Mouse (Mus musculus): ENCODE measurements at regions not wholly inside any gene's neighbourhood (a gene's known extent, or its start where the extent isn't known, plus 50 kb on each side); places are given as distances from the start of the nearest gene placed in this dataset.

DNA sequence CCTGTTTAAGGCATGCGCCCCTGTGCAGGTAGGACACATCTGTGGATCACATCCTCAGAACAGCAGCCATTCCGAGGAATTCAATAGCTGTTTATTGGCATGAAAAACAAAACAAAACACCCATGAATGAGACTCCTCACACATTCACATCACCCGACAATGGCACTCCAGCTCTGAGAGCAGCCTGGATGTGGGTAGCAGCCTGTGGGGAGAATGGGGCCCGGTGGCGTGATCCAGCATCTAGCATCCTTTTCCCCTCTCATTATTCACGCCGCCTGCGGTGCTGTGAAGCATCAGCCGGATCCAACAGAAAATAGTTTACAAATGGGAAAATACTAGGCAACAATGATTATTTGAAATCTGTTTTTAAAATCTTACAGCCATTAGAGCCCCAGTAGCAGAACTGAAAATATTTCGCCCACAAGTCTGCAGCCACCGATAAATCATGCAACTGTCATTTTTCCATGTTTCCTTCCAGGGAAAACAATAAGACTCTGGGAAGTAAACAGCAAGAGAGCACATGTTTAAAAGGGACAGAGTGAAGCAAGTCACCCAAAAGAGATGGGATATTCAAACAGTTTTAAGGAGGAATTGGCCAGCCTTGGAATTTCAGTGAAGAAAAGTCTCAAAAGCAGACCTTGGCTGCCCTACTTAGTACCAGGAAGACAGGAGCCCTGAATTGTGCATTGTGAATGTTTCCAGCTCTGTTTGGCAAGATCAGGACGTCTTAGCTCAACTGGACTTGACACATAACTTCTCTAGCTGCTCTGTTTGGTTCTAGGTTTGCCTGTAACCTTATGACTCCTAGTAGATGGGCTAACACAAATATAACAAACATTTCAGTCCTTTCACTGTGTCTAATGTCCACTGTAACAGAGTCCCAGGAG is 50.2 kb upstream of the Arntl start:
- TF ChIP-seq CTCF (IDR thresholded peaks at IDR 0.05; ENCODE audit: insufficient read depth, low read depth, low read length) (no peak), POLR2A (IDR thresholded peaks at IDR 0.05; ENCODE audit: insufficient read depth, low read depth, low read length) (no peak)

Data from olfactory bulb, adult 2 months (tissue).